In the genomic region with DNA sequence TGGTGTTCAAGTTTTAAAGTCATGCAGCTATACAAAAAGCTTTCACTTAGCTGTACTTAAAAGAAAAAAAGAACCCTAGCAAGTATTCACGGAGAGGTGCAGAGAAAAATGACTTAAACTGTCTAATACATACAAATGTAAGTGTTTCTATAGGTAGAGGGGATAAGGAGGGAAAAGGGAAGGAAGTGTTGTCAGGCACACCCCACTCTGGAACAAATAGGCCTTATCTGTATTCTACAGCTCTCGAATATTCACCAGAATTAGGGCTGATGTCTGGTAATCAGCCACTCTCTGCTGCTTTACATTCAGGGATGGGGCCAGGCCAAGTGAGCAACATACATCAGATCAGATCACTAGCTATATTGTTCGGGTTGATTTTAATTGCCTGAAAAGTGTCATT, we compare ENCODE assay signal across 1 mouse cellular context.
TF ChIP-seq lines count a peak whose summit lies in the region.

No protein-coding gene starts in this region.

TF ChIP-seq in MEL, 35 proteins besides CTCF, POLR2A, EP300 and RAD21 (continued from another document):
- peak; percentile 55; the same call in 1 of the 2 replicates for TF ChIP-seq MEF2A (IDR thresholded peaks at IDR 0.05; ENCODE audit: extremely low read depth, insufficient replicate concordance, low read depth, low read length, poor library complexity, severe bottlenecking)
- TF ChIP-seq ELF1 (IDR thresholded peaks at IDR 0.05; ENCODE audit: low read depth, low read length) = peak; percentile 18; the same call in 1 of the 2 replicates
- TF ChIP-seq NELFE (IDR thresholded peaks at IDR 0.05; ENCODE audit: low read depth, low read length) = no peak
- peak; percentile 37; the same call in 1 of the 2 replicates for TF ChIP-seq ZMIZ1 (IDR thresholded peaks at IDR 0.05; ENCODE audit: low read depth, low read length)
- TF ChIP-seq MAFK (IDR thresholded peaks at IDR 0.05; ENCODE audit: borderline replicate concordance, low read depth, low read length) = 0 out of 2 replicates have a peak, but pooled peaks have one; percentile 62
- TF ChIP-seq UBTF (IDR thresholded peaks at IDR 0.05; ENCODE audit: borderline replicate concordance, insufficient read depth, low read depth, low read length) = no peak
- peak; percentile 81 for TF ChIP-seq ZNF384 (IDR thresholded peaks at IDR 0.05; ENCODE audit: low read depth, low read length)
- peak; percentile 69 for TF ChIP-seq MYB (IDR thresholded peaks at IDR 0.05; ENCODE audit: low read depth, low read length)
- peak; percentile 98 for TF ChIP-seq TAL1 (IDR thresholded peaks at IDR 0.05; ENCODE audit: low read length)
- TF ChIP-seq JUND (IDR thresholded peaks at IDR 0.05; ENCODE audit: low read depth, low read length) = peak; percentile 65
- peak; percentile 57 for TF ChIP-seq CHD2 (IDR thresholded peaks at IDR 0.05; ENCODE audit: low read length)
- TF ChIP-seq USF1 (IDR thresholded peaks at IDR 0.05; ENCODE audit: low read depth, low read length) = no peak
- TF ChIP-seq MAX (IDR thresholded peaks at IDR 0.05; ENCODE audit: low read length) = no peak
- 0 out of 2 replicates have a peak, but pooled peaks have one; percentile 44 for TF ChIP-seq TBP (IDR thresholded peaks at IDR 0.05; ENCODE audit: low read depth, low read length)
- TF ChIP-seq NRF1 (IDR thresholded peaks at IDR 0.05; ENCODE audit: insufficient read depth, low read depth, low read length, poor library complexity, severe bottlenecking) = no peak
- TF ChIP-seq MYC (IDR thresholded peaks at IDR 0.05; ENCODE audit: low read depth, low read length) = peak; percentile 79; the same call in 1 of the 2 replicates
- peak; percentile 81; the same call in 1 of the 2 replicates for TF ChIP-seq BHLHE40 (IDR thresholded peaks at IDR 0.05; ENCODE audit: borderline replicate concordance, low read depth, low read length)
- TF ChIP-seq MXI1 (IDR thresholded peaks at IDR 0.05; ENCODE audit: low read depth, low read length) = no peak; the same call in 1 of the 2 replicates
- TF ChIP-seq SIN3A (IDR thresholded peaks at IDR 0.05; ENCODE audit: low read length) = peak; percentile 86
